Mouse (Mus musculus): Measurements from ENCODE around the gene Zscan29. TPM values are rescaled to one million over a fixed set of nuclear protein-coding genes. Genes with fewer than 3 reads are reported as not detected.
"Not testable (repeated sequence)": the region's sequence is repeated elsewhere in the genome, so short reads cannot be mapped to it uniquely, and the experiment has no call there.

Gene Zscan29
- total RNA-seq, 1 experiment, result 5.0 TPM

- in situ Hi-C loops (cut with MboI; ENCODE audit: low sequenced_read_pairs in 2 of 2, unreplicated experiment in 2 of 2), result no loop called here
- no peaks in the 10 kb centered on the region for H3K9me3 ChIP-seq (ENCODE audit: control insufficient read depth, insufficient read depth, low read depth, low read length)
- DNase-seq (ENCODE audit: low read depth, low spot score), result no peak
- no peak for TF ChIP-seq CHD2 (IDR thresholded peaks at IDR 0.05; ENCODE audit: low read depth, low read length)
- no peak for TF ChIP-seq MAFK (IDR thresholded peaks at IDR 0.05; ENCODE audit: insufficient read depth, low read depth, low read length)
- no peak for TF ChIP-seq ZC3H11A (IDR thresholded peaks at IDR 0.05; ENCODE audit: borderline replicate concordance, low read depth, low read length)
- TF ChIP-seq HCFC1 (IDR thresholded peaks at IDR 0.05; ENCODE audit: borderline replicate concordance, insufficient read depth, low read length), result no peak
- no peak for TF ChIP-seq ZNF384 (IDR thresholded peaks at IDR 0.05; ENCODE audit: low read depth, low read length)
- no peak overlapping the region for H3K9ac ChIP-seq (ENCODE audit: insufficient read depth, low read depth, low read length, poor library complexity, severe bottlenecking)
- no peaks in the 10 kb centered on the region for H3K36me3 ChIP-seq (ENCODE audit: control insufficient read depth, insufficient read depth, low read length, poor library complexity, severe bottlenecking)
- H3K4me1 ChIP-seq (ENCODE audit: control insufficient read depth in 2 of 2, insufficient read depth in 2 of 2, low read length in 2 of 2, poor library complexity in 1 of 2), result no peaks in the 10 kb centered on the region
- H3K27ac ChIP-seq (ENCODE audit: insufficient read depth, low read depth, low read length, poor library complexity, severe bottlenecking), result no peak overlapping the region
- no peak overlapping the region for H3K4me3 ChIP-seq (ENCODE audit: insufficient read depth in 1 of 2, low read depth in 1 of 2, low read length in 2 of 2, poor library complexity in 1 of 2, severe bottlenecking in 1 of 2)
Measured at GRCm38 (mm10) chr2:121128865-121129620, 41.9 kb downstream of the Zscan29 start.

- DNase-seq (ENCODE audit: low read depth, low spot score), result no peak
- in situ Hi-C loops (cut with MboI; ENCODE audit: low sequenced_read_pairs in 2 of 2, unreplicated experiment in 2 of 2), result no loop called here
- TF ChIP-seq HCFC1 (IDR thresholded peaks at IDR 0.05; ENCODE audit: borderline replicate concordance, insufficient read depth, low read length) (no peak), CHD2 (IDR thresholded peaks at IDR 0.05; ENCODE audit: low read depth, low read length) (no peak), MAFK (IDR thresholded peaks at IDR 0.05; ENCODE audit: insufficient read depth, low read depth, low read length) (no peak), ZC3H11A (IDR thresholded peaks at IDR 0.05; ENCODE audit: borderline replicate concordance, low read depth, low read length) (no peak), ZNF384 (IDR thresholded peaks at IDR 0.05; ENCODE audit: low read depth, low read length) (no peak)
- no peaks in the 10 kb centered on the region for H3K36me3 ChIP-seq (ENCODE audit: control insufficient read depth, insufficient read depth, low read length, poor library complexity, severe bottlenecking)
- H3K9me3 ChIP-seq (ENCODE audit: control insufficient read depth, insufficient read depth, low read depth, low read length), result no peaks in the 10 kb centered on the region
- H3K27ac ChIP-seq (ENCODE audit: insufficient read depth, low read depth, low read length, poor library complexity, severe bottlenecking), result no peak overlapping the region
- H3K4me3 ChIP-seq (ENCODE audit: insufficient read depth in 1 of 2, low read depth in 1 of 2, low read length in 2 of 2, poor library complexity in 1 of 2, severe bottlenecking in 1 of 2), result no peak overlapping the region
- no peaks in the 10 kb centered on the region for H3K4me1 ChIP-seq (ENCODE audit: control insufficient read depth in 2 of 2, insufficient read depth in 2 of 2, low read length in 2 of 2, poor library complexity in 1 of 2)
- H3K9ac ChIP-seq (ENCODE audit: insufficient read depth, low read depth, low read length, poor library complexity, severe bottlenecking), result no peak overlapping the region
Measured at GRCm38 (mm10) chr2:121127536-121127935, 43.4 kb downstream of the Zscan29 start.

- H3K27ac ChIP-seq (ENCODE audit: insufficient read depth, low read depth, low read length, poor library complexity, severe bottlenecking); in situ Hi-C loops (cut with MboI; ENCODE audit: low sequenced_read_pairs in 2 of 2, unreplicated experiment in 2 of 2); H3K9me3 ChIP-seq (ENCODE audit: control insufficient read depth, insufficient read depth, low read depth, low read length); H3K9ac ChIP-seq (ENCODE audit: insufficient read depth, low read depth, low read length, poor library complexity, severe bottlenecking); H3K4me1 ChIP-seq (ENCODE audit: control insufficient read depth in 2 of 2, insufficient read depth in 2 of 2, low read length in 2 of 2, poor library complexity in 1 of 2); H3K36me3 ChIP-seq (ENCODE audit: control insufficient read depth, insufficient read depth, low read length, poor library complexity, severe bottlenecking); DNase-seq (ENCODE audit: low read depth, low spot score); H3K4me3 ChIP-seq (ENCODE audit: insufficient read depth in 1 of 2, low read depth in 1 of 2, low read length in 2 of 2, poor library complexity in 1 of 2, severe bottlenecking in 1 of 2): not testable (repeated sequence)
Measured at GRCm38 (mm10) chr2:121126302-121126701, 44.6 kb downstream of the Zscan29 start.

GRCm38 (mm10) chr2:121119260-121119659 lies 51.7 kb downstream of the Zscan29 start:
- H3K9me3 ChIP-seq (ENCODE audit: control insufficient read depth, insufficient read depth, low read depth, low read length), result no peaks in the 10 kb centered on the region
- H3K9ac ChIP-seq (ENCODE audit: insufficient read depth, low read depth, low read length, poor library complexity, severe bottlenecking), result no peak overlapping the region
- no peak for DNase-seq (ENCODE audit: low read depth, low spot score)
- H3K4me3 ChIP-seq (ENCODE audit: insufficient read depth in 1 of 2, low read depth in 1 of 2, low read length in 2 of 2, poor library complexity in 1 of 2, severe bottlenecking in 1 of 2), result no peak overlapping the region
- H3K27ac ChIP-seq (ENCODE audit: insufficient read depth, low read depth, low read length, poor library complexity, severe bottlenecking), result no peak overlapping the region
- no peaks in the 10 kb centered on the region for H3K4me1 ChIP-seq (ENCODE audit: control insufficient read depth in 2 of 2, insufficient read depth in 2 of 2, low read length in 2 of 2, poor library complexity in 1 of 2)
- H3K36me3 ChIP-seq (ENCODE audit: control insufficient read depth, insufficient read depth, low read length, poor library complexity, severe bottlenecking), result no peaks in the 10 kb centered on the region
- TF ChIP-seq CHD2 (IDR thresholded peaks at IDR 0.05; ENCODE audit: low read depth, low read length), result no peak
- no peak for TF ChIP-seq HCFC1 (IDR thresholded peaks at IDR 0.05; ENCODE audit: borderline replicate concordance, insufficient read depth, low read length)
- no peak for TF ChIP-seq ZNF384 (IDR thresholded peaks at IDR 0.05; ENCODE audit: low read depth, low read length)
- no peak for TF ChIP-seq ZC3H11A (IDR thresholded peaks at IDR 0.05; ENCODE audit: borderline replicate concordance, low read depth, low read length)
- in situ Hi-C loops (cut with MboI; ENCODE audit: low sequenced_read_pairs in 2 of 2, unreplicated experiment in 2 of 2), result no loop called here

- no peak overlapping the region for H3K4me3 ChIP-seq (ENCODE audit: insufficient read depth in 1 of 2, low read depth in 1 of 2, low read length in 2 of 2, poor library complexity in 1 of 2, severe bottlenecking in 1 of 2)
- H3K9ac ChIP-seq (ENCODE audit: insufficient read depth, low read depth, low read length, poor library complexity, severe bottlenecking), result no peak overlapping the region
- no peak overlapping the region for H3K27ac ChIP-seq (ENCODE audit: insufficient read depth, low read depth, low read length, poor library complexity, severe bottlenecking)
- H3K4me1 ChIP-seq (ENCODE audit: control insufficient read depth in 2 of 2, insufficient read depth in 2 of 2, low read length in 2 of 2, poor library complexity in 1 of 2), result no peaks in the 10 kb centered on the region
- no peak for TF ChIP-seq HCFC1 (IDR thresholded peaks at IDR 0.05; ENCODE audit: borderline replicate concordance, insufficient read depth, low read length)
- TF ChIP-seq MAFK (IDR thresholded peaks at IDR 0.05; ENCODE audit: insufficient read depth, low read depth, low read length), result no peak
- no peak for TF ChIP-seq ZC3H11A (IDR thresholded peaks at IDR 0.05; ENCODE audit: borderline replicate concordance, low read depth, low read length)
- no peak for TF ChIP-seq CHD2 (IDR thresholded peaks at IDR 0.05; ENCODE audit: low read depth, low read length)
- TF ChIP-seq ZNF384 (IDR thresholded peaks at IDR 0.05; ENCODE audit: low read depth, low read length), result no peak
- H3K9me3 ChIP-seq (ENCODE audit: control insufficient read depth, insufficient read depth, low read depth, low read length), result no peaks in the 10 kb centered on the region
- in situ Hi-C loops (cut with MboI; ENCODE audit: low sequenced_read_pairs in 2 of 2, unreplicated experiment in 2 of 2), result no loop called here
- no peaks in the 10 kb centered on the region for H3K36me3 ChIP-seq (ENCODE audit: control insufficient read depth, insufficient read depth, low read length, poor library complexity, severe bottlenecking)
- DNase-seq (ENCODE audit: low read depth, low spot score), result no peak
Measured at GRCm38 (mm10) chr2:121115418-121115817, 55.5 kb downstream of the Zscan29 start.
